Mouse (Mus musculus) heart, postnatal 36 days (tissue): ENCODE measurements around the gene Gm12166. TPM values are rescaled to one million over a fixed set of nuclear protein-coding genes. Genes with fewer than 3 reads are reported as not detected.

ENCODE experiments used
- DNase-seq, 2 experiments: peaks; one replicate each; pipeline ENCODE4 v3.0.0; 2021 to 2022
- intact Hi-C: fragments of 180-260 bp; cut with DNase I; formaldehyde crosslinking; loops from one replicate; pipeline ENCODE4 v1.15.1; 2025
- total RNA-seq, 2 experiments: library from RNA; stranded (reverse); gene quantifications; 2 replicates each; pipeline ENCODE4 v1.2.3; 2021

The Gm12166 gene
- total RNA-seq, result 1 to 10 TPM; 1.3 to 1.9 TPM

GRCm38 (mm10) chr11:46052105-46052659 lies at the start of gene Gm12166:
Gene Gm12166 (minus strand): TSS chr11:46052321.
- peak; percentile 77 to 80 for DNase-seq
- intact Hi-C loops, result loop anchor here (1.0 to 5.0 kb wide), 3 partner anchors 35 to 163 kb away; no protein-coding TSS in a partner anchor

GRCm38 (mm10) chr11:46097062-46097461 lies 44.9 kb upstream of the Gm12166 start:
- intact Hi-C loops, result no loop called here
- DNase-seq, result no peak

- intact Hi-C loops, result no loop called here
- no peak for DNase-seq
These were observed 44.1 kb upstream of the Gm12166 start for GRCm38 (mm10) chr11:46096265-46096649.

GRCm38 (mm10) chr11:46095477-46096264 lies 43.5 kb upstream of the Gm12166 start:
- intact Hi-C loops, result no loop called here
- DNase-seq, result peak in 1 of 2 experiments; percentile 54

GRCm38 (mm10) chr11:46092121-46092520 lies 40.0 kb upstream of the Gm12166 start:
- intact Hi-C loops, result no loop called here
- no peak for DNase-seq

GRCm38 (mm10) chr11:46090951-46091667 lies 39.0 kb upstream of the Gm12166 start:
- intact Hi-C loops, result no loop called here

GRCm38 (mm10) chr11:46090036-46090725 lies 38.1 kb upstream of the Gm12166 start:
- intact Hi-C loops, result no loop called here
- DNase-seq, result no peak

More at GRCm38 (mm10) chr11:46090951-46091667, 39.0 kb upstream of the Gm12166 start:
- DNase-seq, result no peak

- intact Hi-C loops, result no loop called here
- DNase-seq, result no peak
These were observed 37.1 kb upstream of the Gm12166 start for GRCm38 (mm10) chr11:46089081-46089713.

- DNase-seq, result no peak
- intact Hi-C loops, result no loop called here
These were observed 34.3 kb upstream of the Gm12166 start for GRCm38 (mm10) chr11:46086446-46086845.

GRCm38 (mm10) chr11:46085398-46086163 lies 33.5 kb upstream of the Gm12166 start:
- intact Hi-C loops, result no loop called here
- DNase-seq, result peak in 1 of 2 experiments; percentile 63

GRCm38 (mm10) chr11:46084568-46084967 lies 32.4 kb upstream of the Gm12166 start:
- intact Hi-C loops, result no loop called here
- DNase-seq, result no peak

GRCm38 (mm10) chr11:46083835-46084444 lies 31.8 kb upstream of the Gm12166 start:
- intact Hi-C loops, result no loop called here
- DNase-seq, result no peak

GRCm38 (mm10) chr11:46083405-46083804 lies 31.3 kb upstream of the Gm12166 start:
- intact Hi-C loops, result no loop called here
- DNase-seq, result no peak

- intact Hi-C loops, result no loop called here
- no peak for DNase-seq
These were observed 29.0 kb upstream of the Gm12166 start for GRCm38 (mm10) chr11:46081075-46081474.

GRCm38 (mm10) chr11:46077732-46078375 lies 25.7 kb upstream of the Gm12166 start:
- intact Hi-C loops, result no loop called here
- no peak for DNase-seq

GRCm38 (mm10) chr11:46077304-46077703 lies 25.2 kb upstream of the Gm12166 start:
- no peak for DNase-seq
- intact Hi-C loops, result no loop called here

GRCm38 (mm10) chr11:46076442-46077158 lies 24.5 kb upstream of the Gm12166 start:
- intact Hi-C loops, result no loop called here
- DNase-seq, result no peak

- intact Hi-C loops, result no loop called here
- DNase-seq, result no peak
These were observed 23.4 kb upstream of the Gm12166 start for GRCm38 (mm10) chr11:46075507-46075906.
